Mouse (Mus musculus) embryonic fibroblast, embryonic 13.5 days (primary cell): Measurements from ENCODE around the gene Evi2a.

Experiments
- CTCF ChIP-seq: IDR thresholded peaks from 2 replicates; pipeline ENCODE4 v1.5.1; 2011; ENCODE audit warnings: mild to moderate bottlenecking, control low read depth, low read length, moderate library complexity, borderline replicate concordance; ENCODE audit not compliant: insufficient read depth
- POLR2A ChIP-seq: IDR thresholded peaks from 2 replicates; pipeline ENCODE4 v1.6.1; 2011; ENCODE audit warnings: low read depth, mild to moderate bottlenecking, control low read depth, low read length, moderate library complexity

DNA sequence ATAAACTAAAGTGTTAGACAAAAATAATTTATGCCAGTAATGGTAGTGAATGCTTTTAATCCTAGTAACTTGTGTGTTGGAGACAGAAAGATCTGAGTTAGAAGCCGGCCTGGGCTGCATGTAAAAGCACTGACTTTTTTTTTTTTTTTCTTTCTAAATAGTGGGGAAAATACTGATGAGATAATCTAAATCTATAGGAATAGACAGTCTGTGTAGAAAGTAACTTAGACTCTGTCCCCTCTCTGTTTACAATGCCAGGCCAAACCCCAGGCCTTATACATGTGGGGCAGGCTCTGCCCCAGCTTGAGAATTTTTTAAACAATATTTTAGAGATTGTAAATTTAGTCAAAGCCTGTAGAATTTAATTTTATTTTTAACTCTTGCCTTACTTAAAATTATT is 7.5 kb downstream of the Evi2a start:
- TF ChIP-seq POLR2A (no peak), CTCF (no peak)
